Mouse (Mus musculus): ENCODE results near the gene Smndc1. TPM values are rescaled to one million over a fixed set of nuclear protein-coding genes. Genes with fewer than 3 reads are reported as not detected.
A peak's percentile ranks its signal among the peaks of the same experiment; 100 is the strongest.

The Smndc1 gene
- total RNA-seq, 1 experiment from 2014 or later: 45.9 TPM

DNA sequence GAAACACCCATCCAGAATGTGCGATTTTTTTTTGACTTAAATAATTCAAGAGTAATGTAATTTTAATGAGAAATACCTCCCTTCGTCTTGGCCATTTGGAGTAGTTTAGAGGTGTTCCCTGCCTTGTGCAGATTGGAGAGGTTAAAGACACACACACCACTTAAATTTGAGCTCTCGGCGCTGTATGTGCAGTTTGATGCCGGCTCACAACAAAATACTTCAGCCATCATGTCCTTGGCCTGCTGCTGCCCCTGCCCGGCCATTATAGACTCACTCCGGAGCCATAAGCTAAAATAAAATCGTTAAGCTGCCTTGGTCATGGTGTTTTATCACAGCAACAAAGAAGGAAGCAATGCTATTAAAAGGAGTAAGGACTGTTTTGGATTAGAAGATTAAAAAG is 1.0 kb upstream of the Smndc1 start:
- ATAC-seq (replicated peaks; ENCODE audit: low read depth, poor library complexity, severe bottlenecking): no peak

DNA sequence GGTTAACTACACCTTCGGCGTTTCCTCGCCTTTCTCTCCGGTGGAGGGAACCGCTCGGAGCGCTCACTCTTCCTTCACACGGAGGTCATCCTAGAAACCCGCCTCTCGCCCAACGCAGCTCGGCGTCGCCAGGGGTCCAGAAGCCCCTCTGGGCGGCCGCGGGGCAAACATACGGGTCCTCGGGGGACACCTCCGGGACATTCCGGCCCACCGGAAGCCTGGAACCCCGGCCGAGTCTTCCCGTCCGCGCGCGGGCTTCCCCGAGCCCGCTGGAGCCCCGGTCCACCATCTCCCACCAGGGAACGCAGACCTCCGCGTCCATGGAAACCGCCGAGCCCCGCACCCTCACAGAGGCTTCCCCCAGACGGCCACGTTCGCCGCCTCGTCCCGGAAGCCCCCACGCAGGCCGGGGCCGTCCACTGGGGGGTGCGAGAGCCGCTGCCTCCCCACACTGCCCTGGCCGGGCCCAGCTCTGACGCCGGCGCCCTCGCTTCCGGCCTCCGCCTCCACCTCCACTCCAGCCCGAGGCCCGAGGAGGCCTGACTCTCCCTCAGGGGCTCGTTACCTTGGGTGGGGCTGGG is 437 bp downstream of the Smndc1 start:
- peak; percentile 29 for ATAC-seq (replicated peaks; ENCODE audit: low read depth, poor library complexity, severe bottlenecking)

DNA sequence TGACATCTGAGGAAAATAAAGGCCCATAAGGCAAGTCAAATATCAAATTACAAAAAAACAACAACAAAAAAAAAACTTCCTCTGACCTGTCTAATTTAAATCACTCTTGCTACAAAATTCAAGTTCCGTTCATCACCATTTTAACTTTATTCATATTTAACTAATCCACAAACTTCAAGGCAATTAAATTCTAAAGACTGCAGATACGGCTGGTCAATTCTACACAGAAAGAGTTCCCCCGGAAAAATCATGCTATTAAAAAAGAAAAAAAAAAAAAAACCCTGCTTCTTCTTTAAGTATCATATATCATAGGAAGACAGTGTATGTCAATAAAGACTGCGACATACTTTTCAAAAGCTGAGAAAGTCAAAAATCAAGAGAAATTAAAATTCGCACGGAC is 961 bp downstream of the Smndc1 start:
- no peak for ATAC-seq (replicated peaks; ENCODE audit: low read depth, poor library complexity, severe bottlenecking)

DNA sequence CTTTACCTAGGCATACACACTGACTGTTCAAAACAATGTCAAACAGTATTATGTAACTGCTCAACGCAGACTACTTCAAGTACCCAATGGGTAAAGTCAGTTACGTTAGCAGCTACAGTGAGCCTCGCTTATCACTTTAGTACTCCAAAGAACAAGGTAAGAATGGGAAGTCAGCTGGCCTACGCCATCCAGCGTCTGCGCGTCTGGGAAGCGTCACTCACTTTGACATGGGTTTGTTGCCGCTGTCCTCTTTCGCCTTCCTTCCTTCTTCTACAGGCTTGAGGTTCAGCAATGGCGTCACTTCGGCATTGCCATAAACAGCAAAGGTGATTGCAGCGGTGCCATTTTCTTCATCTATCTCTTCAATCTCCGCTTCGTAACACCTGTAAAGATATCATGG is 7.0 kb downstream of the Smndc1 start:
- no peak for ATAC-seq (replicated peaks; ENCODE audit: low read depth, poor library complexity, severe bottlenecking)

DNA sequence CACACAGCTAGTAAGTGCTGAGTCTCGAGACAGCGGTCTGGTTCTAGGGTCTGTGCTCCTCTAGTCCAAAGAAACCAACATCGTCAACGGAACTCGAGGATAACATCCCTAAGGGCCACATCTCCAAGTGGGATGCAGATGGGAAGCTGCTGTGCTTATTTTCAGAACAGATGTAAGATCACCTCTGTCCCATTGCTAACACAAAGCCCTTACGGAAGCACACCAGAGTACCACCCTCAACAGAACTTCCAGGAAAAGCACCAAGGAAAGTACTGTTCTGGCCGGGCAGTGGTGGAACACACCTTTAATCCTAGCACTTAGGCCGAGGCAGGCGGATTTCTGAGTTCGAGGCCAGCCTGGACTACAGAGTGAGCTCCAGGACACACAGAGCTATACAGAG is 12.0 kb downstream of the Smndc1 start:
- ATAC-seq (replicated peaks; ENCODE audit: low read depth, poor library complexity, severe bottlenecking): no peak

DNA sequence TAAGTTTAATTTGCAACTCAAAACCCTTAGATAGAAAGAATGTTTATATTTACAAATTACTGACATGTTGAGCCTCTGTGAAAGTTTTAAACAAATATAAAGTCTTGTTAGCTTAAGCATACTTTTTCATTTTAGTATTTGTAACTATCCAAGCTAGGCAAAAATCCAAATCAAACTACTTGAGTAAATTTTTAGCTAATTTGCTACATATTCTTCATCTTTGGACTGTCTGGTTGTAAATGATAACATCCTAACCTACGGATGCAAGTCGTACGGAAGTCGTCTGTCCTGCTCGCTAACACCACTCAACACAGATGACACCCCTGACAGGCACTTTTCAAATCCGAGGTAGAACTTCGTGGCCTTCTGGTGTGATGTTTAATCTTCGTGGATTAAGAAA is 12.7 kb downstream of the Smndc1 start:
- no peak for ATAC-seq (replicated peaks; ENCODE audit: low read depth, poor library complexity, severe bottlenecking)

DNA sequence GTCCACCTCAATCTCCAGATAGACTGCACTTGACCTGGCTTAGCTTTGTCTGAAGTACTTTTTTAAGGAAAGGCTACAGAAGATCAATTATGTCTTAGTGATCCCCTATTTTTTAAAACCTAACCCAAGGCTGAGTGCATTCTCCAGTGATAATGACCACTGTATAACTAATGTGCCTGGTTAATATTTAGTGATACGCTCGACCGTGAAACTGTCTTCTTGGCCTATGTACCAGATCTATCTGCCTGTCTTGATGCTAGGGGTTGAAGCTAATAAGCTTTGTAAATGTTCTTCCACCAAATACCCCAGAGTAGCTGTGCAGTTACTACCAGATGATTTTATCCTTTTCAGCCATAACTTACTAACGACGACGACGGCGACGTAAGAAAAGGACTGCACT is 14.6 kb downstream of the Smndc1 start:
- no peak for ATAC-seq (replicated peaks; ENCODE audit: low read depth, poor library complexity, severe bottlenecking)

DNA sequence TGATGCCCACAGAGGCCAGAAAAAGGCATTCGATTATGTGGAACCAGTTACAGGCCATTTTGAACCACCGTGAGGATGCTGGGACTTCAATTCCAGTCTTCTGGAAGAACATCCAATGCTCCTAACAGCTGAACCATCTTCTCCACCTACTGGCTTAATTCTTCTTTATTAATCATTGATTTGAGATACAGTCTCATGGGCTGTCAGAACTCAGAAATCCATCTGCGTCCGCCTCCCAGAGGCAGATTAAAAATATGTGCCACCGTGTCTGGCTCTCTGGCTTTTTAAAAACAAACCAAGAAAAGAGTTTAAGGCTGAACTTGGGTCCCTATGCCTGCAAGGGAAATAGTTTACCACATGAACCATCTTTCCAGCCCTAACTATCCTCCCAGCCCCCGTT is 15.1 kb downstream of the Smndc1 start:
- no peak for ATAC-seq (replicated peaks; ENCODE audit: low read depth, poor library complexity, severe bottlenecking)

DNA sequence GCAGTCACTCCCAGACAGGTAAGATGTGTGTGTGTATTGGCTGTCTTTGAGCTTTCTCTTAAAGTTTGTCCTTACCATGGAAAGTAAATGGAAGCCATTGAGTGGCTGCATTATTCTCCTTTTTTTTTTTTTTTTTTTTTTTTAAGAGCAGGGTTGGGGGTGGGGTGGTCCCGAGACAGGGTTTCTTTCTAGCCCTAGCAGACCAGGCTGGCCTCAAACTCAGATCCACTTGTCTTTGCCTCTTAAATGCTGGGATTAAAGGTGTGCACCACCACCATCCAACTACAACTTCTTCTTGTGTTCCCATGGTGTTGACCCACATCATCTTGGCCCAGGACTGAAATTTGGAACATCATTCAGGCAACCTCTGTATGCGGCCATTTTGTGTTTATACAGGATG is 16.8 kb downstream of the Smndc1 start:
- ATAC-seq (replicated peaks; ENCODE audit: low read depth, poor library complexity, severe bottlenecking): no peak

DNA sequence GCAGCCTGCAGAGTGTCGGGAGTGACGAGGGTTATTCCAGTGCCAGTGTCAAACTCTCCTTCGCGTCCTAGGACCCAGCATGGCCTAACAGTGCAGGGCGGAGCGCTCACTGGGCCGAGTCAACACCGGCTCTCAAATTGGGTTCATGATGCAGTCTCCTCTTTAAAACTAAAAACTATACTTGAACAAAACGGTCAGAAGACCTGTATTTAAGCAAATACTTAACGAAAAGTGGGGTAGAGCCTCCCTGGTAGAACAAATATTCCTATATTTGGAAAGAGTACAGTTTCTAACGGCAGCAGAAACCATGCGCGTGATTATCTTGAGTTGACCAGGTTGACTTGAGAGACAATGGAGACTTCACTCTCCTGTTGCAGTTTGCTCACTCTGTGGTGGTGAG is 18.7 kb downstream of the Smndc1 start, which contains the start of gene Gm10197:
Gene Gm10197 (minus strand): TSS at position 101 of the 400 bp plus-strand sequence.
- ATAC-seq (replicated peaks; ENCODE audit: low read depth, poor library complexity, severe bottlenecking): no peak

DNA sequence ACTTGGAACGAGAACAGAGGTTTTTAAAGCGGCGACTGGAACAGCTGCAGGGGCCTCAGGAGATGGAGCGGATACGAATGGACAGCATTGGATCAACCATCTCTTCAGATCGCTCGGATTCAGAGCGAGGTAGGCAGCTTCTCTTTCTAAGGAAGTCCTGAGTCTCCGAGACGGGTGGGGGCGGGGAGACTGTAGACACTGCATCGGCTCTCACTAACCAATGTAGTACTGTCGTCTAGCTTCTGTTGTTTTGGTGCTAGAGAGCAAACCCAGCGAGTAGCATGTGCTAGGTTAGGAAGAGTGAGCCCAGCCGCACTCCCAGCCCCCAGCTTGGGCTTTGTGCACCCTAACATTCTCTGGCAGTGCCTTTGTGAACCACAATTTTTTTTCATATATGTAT is 20.1 kb downstream of the Smndc1 start:
- no peak for ATAC-seq (replicated peaks; ENCODE audit: low read depth, poor library complexity, severe bottlenecking)

DNA sequence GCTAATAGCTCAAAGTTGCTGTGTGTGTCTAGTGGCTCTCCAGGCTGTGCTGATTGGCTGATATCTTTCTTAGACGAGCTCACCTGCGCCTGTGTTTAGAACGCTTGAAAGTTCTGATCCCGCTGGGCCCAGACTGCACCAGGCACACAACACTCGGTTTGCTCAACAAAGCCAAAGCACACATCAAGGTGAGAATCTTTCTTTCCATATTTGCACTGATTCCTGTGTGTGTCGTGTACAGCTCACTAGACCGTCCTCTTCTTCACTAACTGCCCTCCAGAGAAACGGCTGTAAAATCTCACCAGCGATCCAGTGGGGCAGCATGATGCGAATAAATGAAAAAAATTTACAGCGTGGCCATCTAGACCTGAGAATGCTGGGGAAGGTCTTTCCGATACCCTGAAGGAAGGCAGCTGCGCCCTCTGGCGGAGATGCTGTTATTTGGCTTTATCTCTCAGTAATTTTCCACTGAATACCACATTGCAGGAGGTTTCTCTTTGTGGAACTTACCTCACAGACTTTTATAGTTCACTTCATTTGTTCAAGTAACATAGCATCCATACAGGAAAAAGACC is 20.8 kb downstream of the Smndc1 start:
- ATAC-seq (replicated peaks; ENCODE audit: low read depth, poor library complexity, severe bottlenecking): peak; percentile 78

DNA sequence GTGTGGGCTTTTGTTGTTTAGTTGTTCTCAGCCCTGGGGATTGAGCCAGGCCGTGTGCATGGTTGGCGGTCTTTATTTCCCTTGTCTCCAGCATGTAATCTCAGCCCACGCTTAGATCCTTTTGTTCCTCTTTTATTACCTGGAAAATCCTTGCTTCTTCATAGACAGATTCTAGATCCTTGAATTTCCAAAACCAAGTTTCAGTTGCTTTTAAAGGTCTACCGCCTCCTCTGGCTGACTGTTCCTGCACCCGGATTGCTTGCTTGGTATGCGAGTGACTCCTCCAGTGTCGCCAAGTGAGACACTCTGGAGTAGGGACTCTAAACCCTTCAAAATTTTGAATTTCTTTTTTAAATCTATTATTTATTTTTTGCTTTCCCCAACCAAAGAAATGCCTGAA is 23.5 kb downstream of the Smndc1 start:
- no peak for ATAC-seq (replicated peaks; ENCODE audit: low read depth, poor library complexity, severe bottlenecking)

DNA sequence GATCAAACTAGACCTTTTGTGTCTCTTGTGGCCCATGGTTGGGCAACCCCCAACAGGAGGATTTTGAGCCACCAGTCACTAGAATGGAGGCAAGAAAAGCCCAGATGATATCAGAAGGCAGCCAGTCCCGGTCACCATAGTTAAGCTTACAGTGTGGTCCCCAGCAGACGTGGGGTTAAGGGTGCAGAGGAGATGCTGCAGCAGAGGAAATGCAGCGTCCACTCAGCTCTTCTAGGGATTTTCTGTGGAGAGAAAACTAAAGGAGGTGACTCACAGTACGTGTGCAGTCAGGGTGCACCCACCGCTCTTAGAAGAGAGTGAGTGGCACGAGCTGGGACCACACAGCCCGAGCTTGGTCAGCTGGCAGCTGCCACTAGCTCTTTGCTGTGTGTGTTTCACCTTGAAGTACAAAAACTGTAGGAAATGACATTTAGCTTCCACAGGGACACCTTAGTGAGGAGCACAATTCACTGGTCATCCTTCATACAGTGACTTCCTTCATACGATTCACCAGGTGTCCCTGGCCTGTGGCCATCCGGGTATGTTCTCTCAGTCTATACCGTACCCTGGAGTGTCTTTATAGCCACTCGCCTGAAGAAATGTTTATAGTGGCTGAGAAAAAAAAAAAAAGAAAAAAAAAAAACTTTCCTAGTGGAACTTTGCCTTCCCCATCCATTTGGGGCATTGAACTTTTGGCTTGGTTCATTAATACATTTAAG is 24.2 kb downstream of the Smndc1 start:
- ATAC-seq (replicated peaks; ENCODE audit: low read depth, poor library complexity, severe bottlenecking): no peak

DNA sequence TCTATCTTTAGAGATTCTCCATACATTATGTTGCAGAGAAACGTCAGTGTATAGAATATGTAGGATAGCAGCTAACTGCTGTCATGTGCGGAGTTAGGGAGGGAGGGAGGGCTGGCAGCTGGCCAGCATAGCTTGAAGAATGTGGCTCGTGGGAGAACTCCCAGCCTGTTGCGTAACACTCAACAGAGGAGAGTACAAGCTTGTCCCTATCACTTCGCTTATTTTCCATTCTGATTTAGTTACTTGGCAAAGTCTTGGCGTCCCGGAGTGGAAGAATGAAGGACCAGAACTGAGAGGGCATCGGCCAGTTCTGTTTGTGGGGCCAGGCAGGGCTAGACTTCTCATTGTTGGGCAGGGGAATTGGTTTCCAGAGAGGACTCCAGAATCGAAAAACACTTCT is 25.4 kb downstream of the Smndc1 start:
- 0 out of 2 replicates have a peak, but pooled peaks have one; percentile 19 for ATAC-seq (replicated peaks; ENCODE audit: low read depth, poor library complexity, severe bottlenecking)

DNA sequence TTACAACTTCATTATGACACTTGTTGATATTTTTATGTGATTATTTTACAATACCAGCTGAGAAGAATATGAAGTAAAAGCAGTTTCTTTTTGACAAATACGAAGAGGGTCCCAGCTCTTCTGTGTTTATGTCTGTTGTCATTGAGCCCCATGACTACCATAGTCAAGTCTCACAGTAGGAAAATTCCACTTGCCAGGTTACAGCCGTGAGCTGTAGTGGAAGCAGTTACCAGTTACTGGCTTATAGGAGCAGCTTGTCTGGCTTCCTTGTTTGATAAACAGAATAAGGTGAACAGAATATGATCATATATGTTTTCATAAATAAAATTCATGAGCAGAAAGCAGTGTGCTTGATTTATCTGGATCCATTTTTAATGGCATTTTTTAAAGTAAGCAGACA is 25.8 kb downstream of the Smndc1 start:
- ATAC-seq (replicated peaks; ENCODE audit: low read depth, poor library complexity, severe bottlenecking): no peak

DNA sequence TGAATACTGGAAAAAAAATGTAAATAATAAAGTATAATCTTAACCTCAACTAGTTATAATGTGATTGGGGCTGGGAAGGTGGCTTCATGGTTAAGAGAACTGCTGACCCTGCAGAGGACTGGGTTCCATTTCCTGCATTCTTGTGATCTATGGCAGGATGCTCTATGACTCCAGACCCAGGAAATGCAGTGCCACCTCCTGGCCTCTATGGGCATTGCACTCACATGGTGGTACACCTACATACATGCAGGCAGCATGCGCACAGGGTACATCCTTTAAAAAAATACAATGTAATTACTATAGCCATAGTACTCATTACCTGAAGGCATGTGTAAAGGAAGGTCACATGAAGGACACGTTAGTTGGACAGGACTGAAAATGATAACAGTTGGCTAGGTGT is 27.4 kb downstream of the Smndc1 start:
- peak; percentile 50; the same call in 1 of the 2 replicates for ATAC-seq (replicated peaks; ENCODE audit: low read depth, poor library complexity, severe bottlenecking)

DNA sequence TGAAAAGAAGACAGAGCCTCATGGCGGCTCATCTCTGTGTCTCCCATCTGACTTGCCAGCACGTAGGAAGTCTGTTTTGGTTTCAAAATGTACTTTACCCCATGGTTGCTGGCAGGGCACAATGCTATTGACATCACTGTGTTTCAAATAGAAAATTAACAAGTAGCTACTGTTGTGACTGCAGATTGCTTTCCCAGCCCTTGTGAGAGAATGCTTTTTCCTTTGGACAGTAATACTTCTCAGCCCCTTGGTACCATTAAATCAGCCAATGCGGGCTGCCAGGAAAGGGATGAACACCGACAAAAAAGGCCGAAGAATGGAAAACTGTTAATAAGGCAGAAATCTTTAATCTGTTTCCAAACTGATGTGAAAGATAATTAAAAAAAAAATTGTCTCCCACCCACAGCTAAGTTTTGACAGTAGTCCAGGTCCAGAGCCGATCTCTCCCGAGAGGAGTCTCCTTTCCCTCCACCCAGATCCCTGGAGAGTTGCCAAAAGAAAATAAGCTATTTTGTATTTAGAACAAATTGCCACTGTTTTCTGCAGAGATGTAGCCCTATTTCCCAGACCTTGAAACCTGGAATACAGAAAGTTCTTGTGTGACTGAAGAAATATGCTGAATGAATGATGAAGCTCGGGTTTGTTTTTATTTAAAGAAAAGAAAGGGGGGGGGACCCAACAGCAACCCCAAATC is 30.0 kb downstream of the Smndc1 start:
- no peak for ATAC-seq (replicated peaks; ENCODE audit: low read depth, poor library complexity, severe bottlenecking)

DNA sequence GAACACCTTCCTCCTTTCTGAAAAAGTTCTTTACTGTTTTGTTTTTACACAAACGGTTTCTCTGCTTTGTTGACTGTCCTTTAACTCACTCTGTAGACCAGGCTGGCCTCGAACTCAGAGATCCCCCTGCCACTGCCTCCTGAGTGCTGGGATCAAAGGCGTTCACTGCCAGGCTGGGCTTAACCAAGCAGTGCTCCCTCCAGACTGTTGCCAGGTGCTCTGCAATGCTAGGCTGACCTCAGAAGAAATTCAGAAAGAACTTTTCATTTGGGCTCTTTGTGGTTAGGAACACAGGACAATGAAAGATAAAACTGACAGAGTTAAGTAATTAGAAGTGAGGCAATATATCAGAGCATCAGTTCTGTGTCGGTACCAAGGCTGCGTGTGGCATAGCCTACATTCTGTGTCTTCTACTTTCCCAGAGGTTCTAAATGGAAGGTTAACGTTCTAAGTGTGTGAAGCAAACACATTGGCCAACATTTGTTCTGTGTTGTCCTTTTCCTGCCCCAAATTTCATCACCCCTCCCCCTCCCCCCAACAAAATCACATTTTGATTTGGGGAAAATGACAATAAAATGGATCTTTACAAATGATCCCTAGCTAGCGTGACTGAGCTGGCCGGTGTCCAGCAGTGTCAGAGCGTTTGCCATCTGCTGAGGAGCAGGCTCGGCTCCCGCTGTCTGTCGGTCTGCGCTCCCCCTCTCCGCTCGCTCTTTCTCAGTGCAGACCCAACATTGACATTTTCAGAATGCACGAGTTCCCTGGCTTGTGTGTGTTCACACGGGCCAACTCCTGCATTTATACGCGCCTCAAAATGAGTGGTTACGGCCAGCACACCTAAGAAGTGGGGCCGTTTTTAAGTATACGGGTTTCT is 31.0 kb downstream of the Smndc1 start:
- ATAC-seq (replicated peaks; ENCODE audit: low read depth, poor library complexity, severe bottlenecking): peak; percentile 11; the same call in 1 of the 2 replicates

DNA sequence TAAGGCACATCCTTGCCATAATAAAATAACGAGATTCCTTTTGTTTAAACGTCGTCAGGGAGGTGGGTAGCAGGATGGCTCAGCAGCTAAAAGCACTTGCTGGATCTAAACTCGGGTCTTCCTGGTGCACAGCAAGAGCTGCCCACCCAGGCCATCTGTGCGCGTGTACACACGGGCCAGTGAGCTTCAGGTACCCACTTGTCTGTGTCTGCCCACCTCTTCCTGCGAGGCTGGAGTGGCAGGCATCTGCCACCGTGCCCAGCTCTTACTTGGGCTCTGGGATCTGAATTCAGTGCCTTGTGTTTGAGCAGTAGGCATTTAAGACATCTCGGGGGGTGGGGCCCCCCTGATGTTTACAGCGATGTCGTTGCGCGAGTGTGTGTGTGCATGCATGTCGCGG is 35.3 kb downstream of the Smndc1 start:
- no peak for ATAC-seq (replicated peaks; ENCODE audit: low read depth, poor library complexity, severe bottlenecking)
